Mouse (Mus musculus) adrenal gland, postnatal 36 days (tissue): ENCODE results near the gene Gramd1b. TPM values are rescaled to one million over a fixed set of nuclear protein-coding genes. Genes with fewer than 3 reads are reported as not detected.
"Not testable (repeated sequence)": the region's sequence is repeated elsewhere in the genome, so short reads cannot be mapped to it uniquely, and the experiment has no call there.

Source experiments
- DNase-seq, 2 experiments: peaks; one replicate each; pipeline ENCODE4 v3.0.0; 2021; ENCODE audit warnings: mixed read lengths in 1 of 2
- total RNA-seq, 2 experiments: library from RNA; stranded (reverse); gene quantifications; 2 replicates each; pipeline ENCODE4 v1.2.3; 2021

The Gramd1b gene
- total RNA-seq, 2 experiments from 2014 or later, result 613 to 822 TPM

DNA sequence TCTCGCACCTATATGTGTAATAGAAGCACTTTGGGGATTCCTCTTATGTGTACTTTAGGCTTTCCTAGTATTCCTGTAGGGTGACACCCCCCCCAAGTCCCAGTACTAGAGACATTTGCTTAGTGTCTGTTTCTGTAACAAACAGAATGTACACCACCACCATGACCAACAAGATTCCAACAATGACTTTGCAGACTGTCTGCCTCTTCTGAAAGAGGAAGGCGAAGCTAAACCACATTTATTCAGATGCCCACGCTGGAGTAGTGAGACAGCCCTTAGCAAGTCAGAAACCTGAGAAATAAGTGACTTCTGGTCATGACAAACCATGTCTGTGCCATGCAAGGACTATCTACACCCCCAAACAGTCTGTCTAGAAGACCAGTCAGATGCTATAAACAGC lies 11.9 kb downstream of the Gramd1b start:
- no peak for DNase-seq

DNA sequence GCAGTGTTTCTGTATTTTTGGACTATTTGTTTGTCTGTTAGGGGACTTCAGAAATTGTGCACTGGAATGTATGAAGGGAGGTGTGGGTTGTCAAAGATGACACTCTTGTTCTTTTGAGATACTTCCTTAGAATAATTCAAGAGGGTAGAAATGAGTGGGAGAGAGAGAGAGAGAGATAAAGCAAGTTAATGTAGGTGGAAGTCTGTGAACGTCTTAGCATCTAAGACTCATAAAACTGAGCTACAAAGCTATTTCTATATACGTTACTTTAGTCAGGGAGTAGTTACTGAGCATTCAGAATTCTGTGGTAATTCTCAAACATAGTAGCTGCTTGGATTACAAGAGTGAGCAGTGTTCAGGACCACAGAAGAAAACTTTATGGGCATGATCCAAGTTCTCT lies 19.2 kb downstream of the Gramd1b start:
- DNase-seq, result no peak

DNA sequence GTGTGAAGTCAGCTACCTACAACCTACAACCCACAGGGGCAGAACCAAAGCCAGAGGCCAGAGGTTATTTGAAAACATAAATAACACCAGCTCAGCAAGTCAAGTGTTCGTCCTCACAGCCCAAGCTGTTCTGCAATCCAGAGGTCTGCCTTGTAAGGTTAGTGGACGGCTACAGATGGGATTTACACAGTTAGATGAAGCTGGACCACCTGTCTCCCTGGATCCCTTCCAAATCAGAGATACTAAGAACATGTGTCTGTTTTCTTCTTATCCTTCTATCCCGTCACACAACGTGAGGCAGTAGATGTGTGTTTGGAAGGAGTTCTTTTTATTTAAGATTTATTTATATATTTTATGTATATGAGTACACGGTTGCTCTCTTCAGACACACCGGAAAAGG lies 21.7 kb downstream of the Gramd1b start:
- DNase-seq, result no peak

DNA sequence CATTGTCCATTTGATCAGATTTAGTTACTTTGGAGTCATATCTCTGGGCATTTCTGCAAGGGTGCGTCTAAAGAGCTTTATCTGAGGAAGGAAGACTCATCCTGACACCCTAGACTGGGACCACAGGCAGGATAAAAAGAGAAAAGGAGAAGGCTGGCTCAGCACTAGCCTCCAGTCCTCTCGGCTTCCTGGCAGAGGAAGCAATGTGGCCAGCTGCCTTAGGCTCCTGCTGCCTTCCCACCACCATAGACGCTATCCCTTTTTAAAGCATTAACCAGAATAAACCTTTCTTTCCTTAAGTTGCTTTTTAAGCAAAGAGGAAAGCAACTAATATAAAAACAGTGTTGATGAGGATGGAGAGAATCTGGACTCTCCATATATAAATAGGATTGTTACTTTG lies 24.6 kb downstream of the Gramd1b start:
- no peak for DNase-seq

DNA sequence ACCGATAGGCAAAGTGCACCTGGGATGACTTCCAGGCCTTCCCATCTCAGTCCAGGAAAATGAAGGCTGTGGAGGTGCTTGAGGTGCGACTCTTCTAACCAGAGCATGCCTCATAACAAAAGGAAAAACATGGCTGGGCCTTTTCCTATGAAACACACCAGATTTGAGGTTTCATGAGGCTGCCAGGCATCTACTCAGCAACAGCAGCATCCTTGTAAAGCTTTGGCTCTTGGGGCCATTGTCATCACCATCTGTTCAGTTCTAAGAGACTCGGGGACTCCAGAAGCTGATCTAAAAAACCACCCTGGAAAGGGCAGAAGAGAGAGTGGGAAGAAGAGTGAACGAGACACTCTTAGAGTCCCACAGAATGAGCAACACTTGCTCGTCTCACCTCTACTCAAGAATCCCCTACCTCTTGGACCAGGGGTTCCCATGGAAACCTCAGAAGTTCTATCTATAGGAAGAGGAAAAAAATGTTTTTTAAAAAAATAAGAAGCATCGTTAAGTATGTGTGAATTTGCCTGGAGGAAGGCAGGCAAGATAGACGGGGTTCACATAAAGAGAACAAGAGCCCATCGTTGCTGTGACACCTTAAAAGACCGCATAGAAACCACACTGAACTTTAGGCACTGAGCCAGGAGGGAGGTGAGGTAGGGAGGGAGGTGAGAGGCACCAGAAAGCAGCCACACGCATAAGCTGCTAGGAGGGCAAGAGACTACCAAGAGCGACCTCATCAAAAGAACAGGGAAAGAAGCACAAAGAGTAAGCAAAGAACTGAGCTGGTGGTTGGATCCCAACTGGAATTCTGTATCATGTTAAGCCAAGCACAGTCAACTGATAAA lies 25.5 kb downstream of the Gramd1b start:
- no peak for DNase-seq

DNA sequence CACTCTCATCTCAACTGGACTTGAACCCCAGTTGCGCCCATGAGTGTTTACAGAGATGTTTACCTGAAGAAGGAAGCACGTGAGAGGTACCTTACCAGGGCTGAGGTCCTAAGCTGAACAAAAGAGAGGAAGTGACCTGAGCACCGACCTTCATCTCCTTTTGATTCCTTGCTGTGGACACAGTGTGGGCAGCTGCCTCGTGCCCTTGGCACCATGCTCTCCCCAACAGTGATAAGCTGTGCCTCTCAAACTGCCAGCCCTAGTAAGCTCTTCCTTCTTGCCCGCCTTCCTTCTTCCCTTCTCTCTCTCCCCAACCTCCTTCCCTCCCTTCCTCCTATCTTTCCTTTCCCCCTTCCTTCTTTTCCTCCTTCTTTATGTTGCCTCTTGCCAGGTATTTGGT lies 26.3 kb downstream of the Gramd1b start:
- no peak for DNase-seq

DNA sequence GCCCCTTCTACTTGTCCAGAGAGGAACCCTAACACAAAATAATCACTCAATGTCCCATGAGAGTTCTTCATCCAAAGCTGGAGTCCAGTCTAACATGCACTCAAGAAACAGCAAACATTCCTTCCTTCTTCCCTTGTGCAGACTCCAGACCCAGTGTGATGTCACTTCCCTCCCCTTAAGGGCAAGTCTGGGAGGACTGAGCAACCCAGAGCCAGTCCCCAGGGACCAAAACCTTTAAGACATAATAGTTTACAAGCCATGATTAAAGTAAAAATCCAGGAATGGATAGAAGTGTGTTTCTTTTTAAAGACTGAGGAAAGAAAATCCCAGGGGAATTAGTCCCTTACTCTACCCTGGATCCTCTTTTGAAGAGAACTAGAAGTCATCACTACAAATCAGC lies 30.5 kb downstream of the Gramd1b start:
- no peak for DNase-seq

DNA sequence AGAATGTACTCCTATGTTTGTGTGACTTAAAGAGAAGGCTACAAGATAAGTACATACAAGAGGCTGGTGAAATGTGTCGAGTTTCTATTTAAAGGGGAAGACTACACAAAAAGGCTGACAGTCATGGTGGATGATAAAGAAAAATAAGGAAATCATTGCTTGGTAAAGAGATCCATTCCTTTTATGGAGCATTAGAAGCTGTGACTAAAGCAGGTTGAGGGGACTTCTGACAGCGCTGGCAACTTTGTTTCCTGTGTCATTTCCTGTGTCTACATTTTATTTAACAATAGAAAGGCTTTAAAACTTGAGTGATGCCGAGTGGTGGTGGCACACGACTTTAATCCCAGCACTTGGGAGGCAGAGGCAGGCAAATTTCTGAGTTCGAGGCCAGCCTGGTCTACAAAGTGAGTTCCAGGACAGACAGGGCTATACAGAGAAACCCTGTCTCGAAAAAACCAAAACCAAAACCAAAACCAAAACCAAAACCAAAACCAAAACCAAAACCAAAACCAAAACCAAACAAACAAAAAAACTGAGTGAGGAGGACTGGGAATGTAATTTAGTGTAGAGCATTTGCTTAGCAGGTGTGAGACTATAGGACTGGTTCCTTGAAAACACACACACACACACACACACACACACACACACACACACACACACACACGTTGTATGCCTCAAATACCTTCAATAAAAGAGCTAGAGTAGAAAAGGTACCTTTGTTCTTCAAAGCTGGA lies 48.7 kb downstream of the Gramd1b start:
- DNase-seq, result not testable (repeated sequence)

DNA sequence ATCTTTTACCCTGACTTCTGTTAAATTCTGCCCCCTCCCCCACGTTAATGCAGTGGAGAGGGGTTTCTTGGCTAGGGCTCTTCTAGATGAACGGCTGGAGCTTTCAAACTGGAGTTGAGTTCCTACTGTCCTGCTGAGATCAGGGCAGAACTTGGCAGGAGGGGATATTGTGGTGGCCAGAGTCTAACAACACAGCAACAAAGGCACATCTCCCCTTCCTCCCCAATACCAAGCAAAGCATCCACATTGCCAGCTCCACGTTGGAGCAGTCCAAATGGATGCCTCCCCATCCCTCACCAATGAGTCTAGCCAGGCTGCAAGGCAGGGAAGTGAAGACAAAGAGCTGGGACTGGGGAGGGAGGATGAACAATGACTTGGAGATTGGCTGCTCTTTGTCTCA lies 49.9 kb downstream of the Gramd1b start:
- DNase-seq, result no peak

DNA sequence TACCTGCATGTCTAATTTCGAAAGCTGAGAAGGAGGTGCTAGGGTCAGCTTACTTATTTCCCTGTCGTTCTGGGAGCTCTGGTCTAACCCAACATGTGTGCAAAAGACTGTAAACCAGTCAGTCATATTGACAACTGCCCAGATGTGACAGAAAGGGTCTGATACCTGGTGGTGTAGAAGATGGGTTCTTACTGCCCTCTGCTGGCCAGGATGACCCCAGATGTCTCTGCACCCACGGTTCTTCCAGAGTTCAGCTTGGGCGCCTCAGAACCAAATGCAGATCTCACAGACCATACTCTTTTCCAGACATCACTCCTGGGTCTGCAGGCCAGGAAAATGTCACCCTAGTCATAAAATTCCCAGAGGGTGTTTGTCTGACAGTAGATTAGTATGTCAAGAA lies 51.9 kb downstream of the Gramd1b start:
- peak; percentile 80 to 85 for DNase-seq

DNA sequence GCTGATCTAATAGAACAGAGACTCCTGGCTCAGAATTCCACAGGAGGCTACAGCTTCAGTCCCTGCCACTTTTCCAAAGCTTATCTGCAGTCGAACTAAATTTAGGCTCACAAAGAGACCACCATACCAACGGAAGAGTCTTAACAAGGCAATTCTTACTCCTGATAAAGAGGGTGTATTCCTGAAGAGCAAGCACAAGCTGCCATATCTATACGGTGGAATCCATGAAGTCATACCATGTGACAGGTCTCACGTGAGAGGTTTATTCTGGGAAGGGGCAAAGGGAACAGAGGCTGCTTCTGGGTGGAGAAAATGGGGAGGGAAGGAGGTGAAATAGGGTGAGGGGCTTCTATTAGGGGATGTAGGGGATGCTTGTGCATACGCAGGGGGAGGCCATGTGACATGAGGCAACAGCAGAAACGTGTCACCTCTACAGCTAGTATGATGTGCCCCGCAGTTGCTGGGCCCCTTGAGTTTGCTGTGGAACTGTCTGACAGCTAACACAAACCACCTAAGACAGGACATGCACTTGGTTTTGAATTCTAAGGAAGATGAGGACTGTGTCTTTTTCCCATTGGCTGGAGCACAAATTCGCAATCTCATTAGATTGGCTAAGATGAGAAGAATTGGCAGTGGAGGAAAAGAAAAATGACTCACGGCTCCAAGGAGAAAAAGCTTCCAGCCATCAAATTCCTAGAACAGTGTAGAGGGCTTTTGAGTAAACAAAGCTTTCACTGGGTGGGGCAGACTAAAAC lies 52.9 kb downstream of the Gramd1b start:
- no peak for DNase-seq

DNA sequence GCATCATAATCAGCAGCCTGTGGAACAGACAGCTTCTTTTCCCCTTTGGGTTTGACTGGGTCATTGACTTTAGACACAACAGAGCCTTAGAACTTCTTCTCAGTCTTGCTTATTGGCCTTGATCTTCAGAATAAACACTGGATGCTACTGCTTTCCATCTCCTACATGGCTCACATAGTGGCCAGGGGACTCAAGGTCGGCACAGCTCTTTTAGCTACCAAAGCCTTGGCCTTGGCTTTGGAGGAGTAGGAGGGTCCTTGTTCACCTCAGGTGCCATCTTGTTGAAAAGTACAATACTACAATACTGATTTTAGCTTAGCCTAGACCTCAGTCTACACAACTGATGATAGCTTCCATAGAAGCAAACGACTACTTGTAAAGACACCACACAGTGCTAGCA lies 53.6 kb downstream of the Gramd1b start:
- DNase-seq, result peak in 1 of 2 experiments; percentile 47

DNA sequence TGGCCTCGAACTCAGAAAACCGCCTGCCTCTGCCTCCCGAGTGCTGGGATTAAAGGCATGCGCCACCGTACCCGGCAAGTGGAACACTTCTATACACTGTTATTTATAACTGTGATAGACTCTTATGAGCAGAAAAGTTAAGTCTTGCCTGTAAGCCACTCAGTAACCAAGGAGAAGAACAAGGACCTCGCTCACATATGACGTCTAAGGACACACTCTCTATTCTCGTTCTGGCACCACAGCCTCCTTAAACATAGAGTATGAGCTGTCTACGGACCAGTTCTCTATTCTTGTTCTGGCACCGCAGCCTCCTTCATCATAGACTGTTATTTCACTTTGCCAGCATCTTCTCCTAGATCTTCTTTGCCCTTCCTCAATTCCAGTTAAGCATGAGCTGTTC lies 55.1 kb downstream of the Gramd1b start:
- DNase-seq, result no peak

DNA sequence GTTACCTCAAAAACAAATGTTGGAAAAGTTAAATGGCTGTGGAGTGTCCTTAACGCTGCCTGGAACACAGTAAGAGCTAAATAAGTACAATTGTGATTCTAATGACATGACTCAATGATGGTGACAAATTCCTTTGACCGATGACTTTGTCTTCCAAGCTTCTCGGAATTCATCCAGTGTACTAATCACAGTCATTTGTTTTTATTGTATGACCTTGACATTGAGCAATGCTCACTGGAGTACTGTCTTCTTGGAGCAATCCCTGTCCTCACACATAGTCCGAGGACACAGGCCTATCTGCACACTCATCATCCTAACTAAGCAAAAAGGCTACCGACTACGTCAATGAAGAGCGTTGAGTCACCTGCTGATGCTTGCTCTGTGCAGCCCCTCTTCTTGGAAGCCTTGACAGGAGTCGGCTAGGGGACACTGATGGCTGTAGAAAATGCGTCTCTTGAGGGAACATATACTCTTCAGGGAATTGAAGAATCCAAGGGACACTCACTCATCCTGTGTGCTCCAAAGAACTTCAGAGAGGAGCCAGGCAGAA lies 58.1 kb downstream of the Gramd1b start:
- peak; percentile 69 to 74 for DNase-seq

DNA sequence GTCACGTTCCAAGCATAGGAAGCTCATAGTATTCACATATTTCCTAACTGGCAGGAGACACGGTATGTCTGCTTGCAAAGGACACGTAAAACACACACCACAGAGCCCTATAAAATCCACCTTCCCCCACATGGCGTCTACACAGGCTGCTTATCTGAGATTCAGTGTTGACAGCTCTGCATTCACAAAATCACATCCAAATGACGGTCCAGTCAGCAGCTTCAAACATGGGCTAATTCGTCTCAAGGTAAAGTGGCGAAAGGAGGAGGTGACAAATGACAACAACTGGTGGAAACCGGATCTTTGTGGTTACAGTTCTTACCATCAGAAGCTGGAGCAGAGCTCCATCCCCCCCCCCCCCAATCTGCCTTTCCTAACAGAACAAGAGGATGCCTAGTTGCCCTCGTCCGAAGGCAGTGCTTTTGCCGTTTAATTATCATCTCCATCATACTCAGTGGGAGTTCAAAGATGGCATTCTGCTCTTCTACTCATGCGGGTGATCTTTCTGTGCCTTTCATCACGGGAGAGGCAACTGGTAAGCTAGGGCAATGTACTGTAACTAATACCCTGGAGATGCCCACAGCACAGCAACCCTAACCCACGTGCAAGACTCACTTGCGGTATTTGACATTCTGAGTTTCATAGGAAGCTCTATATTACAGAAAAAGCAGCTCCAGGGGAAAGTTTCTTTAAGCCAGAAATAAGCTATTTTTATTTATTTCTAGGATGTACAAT lies 61.6 kb downstream of the Gramd1b start:
- no peak for DNase-seq

DNA sequence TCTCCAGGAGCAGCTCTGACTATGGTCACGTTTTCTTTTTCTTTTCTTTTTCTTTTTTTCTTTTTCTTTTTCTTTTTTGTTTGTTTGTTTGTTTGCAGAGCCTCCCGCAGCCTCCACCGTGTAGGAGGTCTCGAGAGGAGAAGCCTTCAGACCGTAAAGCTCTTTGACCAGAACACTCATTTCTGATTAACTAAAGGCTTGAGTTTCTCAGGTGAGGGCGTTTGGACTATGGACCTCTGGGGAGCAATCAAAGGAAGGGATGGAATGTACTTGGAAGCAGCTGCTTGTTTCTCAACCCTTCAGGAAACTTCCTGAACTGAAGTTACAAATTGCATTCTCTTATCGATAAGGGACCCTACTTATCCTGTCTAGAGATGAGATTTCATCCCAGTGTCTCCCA lies 64.4 kb downstream of the Gramd1b start:
- DNase-seq, result no peak

DNA sequence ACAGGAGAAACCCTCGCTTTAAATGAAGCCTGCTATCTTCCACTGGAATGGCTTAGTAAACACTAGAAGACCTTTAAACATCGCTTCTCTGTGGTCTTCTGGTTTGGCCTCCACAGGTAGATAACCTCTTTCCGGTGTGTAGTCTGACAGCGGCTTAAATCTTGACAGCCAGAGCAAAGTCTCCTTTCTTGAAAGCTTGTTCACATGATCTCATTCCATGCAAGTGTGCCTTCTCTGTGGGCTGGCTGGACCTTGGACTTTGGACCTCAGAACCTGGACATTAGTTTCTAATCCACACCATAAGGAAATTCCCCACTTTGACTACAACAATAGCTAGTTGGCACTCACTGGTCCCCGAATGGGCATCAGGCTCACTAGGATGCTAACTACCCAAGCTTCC lies 65.6 kb downstream of the Gramd1b start:
- no peak for DNase-seq

DNA sequence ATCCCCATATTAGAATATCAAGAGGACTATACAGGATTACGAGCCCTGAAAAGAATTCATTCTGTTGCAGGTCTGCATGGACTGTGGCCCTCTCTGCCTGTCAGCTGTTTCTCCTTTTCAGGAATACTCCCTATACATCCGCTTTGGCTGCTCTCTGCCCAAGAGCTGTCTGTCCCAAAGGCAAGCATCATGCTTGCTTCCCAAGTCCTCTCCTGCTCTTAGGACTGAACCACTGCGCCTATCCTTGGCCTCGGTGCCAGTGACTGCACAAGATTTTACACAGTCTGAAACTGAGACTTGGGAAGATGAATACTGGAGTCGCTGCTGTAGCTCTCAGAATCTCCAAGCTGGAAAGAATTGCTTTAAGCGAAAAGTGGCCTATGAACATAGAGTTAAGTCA lies 68.8 kb downstream of the Gramd1b start:
- DNase-seq, result no peak

DNA sequence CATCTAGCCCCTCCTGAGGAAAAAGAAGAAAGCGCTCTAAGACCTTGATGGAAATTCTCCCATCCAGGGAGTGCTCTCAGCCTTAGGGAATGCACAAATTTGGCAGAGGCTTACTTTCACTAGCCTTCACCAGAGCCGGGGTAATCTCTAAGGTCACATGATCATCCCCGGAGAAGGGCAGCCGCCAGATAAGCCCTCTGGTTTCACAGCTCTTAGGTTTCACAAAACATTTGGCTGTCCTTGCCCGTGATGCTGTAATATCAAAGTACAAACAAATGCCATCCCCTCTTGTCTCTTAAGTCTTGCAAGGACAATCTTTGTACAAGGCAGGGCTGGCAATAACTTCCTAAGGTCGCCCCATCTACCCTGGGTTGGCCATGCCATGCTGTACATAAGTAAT lies 70.4 kb downstream of the Gramd1b start:
- peak; percentile 79 to 83 for DNase-seq

DNA sequence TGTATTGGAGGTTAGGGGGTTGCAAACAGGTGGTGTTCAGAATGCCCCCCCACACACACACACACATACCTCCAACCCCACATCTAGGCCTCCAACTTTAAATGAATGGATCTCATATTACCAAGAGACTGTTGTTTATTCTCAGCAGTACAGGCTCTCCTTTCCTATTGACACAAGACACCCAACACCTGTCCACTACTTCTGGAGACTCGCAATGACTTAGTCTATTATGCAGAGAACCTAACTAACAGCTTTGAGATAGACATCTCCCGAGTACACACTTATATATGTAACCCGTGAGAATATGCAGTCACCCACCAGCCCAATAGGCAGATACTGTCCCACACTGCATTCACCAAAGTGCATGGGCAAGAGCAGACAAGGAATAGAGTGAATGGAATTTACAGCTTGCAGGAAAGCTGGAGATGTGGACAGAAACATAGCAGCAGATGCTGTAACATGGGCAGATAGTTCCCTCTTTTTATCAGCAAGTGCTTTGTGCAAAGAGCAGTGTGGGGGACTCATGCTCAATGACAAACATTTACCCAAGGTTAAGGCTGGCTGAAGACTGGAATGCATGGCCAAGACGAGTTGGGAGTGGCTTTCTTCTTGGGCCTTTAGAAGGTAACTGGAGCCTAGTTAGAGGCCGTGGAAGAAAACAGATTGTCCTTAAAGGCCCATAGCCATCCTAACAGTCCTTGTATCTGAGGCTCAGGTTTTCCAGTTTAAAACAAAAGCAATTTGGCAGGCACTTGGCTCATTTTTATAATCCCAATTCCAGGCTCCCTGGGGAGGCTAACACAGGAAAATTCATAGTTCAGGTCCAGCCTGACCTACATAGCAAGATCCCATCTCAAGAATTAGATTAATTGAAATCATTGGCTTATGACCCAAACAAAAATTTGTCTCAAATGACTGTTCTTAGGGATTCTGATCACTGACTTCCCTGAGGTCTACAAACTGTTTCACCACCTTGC lies 71.6 kb downstream of the Gramd1b start:
- no peak for DNase-seq
